Mouse (Mus musculus) liver (tissue): ENCODE measurements around the gene Heatr6.

Experiments
- DNase-seq: peaks from one replicate; pipeline ENCODE4 v3.0.0-alpha.2; 2020; ENCODE audit warnings: mixed read lengths

Gene Heatr6

GRCm38 (mm10) chr11:83754227-83754626 lies 731 bp downstream of the Heatr6 start:
- no peak for DNase-seq

GRCm38 (mm10) chr11:83767306-83767705 lies 13.8 kb downstream of the Heatr6 start:
- DNase-seq = no peak

DNA sequence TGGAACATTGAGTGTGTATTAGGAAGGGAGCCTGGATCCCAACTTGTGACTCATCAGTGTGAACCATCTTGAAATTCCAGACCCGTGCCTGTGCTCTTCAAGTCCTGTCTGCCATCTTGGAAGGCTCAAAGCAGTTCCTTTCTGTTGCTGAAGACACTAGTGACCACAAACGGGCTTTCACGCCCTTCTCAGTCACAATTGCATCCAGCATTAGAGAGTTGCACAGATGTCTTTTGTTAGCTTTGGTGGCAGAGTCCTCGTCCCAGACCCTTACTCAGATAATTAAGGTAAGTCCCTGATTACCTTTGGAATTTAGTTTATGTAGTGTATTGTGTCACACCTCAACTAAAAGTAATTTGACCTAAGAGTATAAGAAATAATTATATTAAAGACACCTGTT lies 15.5 kb downstream of the Heatr6 start:
- DNase-seq = no peak

GRCm38 (mm10) chr11:83771014-83771413 lies 17.5 kb downstream of the Heatr6 start:
- DNase-seq = no peak

DNA sequence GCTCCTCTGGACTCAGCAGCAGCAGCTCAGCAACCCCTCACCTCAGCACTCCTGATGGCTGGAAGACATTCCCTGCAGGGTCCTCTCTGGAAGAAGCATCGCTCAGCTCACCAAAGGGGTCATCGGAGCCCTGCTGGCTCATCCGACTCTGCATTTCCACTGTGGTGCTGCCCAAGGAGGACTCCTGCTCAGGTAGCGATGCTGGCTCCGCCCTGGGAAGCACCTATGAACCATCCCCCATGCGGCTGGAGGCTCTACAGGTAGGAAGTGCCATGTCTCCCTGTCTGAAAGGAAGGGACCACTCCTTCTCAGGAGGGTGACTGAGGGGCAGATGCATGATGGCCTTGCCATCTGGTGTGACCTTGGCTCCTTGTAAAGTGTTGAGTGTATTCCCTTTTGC lies 18.8 kb downstream of the Heatr6 start:
- no peak for DNase-seq

DNA sequence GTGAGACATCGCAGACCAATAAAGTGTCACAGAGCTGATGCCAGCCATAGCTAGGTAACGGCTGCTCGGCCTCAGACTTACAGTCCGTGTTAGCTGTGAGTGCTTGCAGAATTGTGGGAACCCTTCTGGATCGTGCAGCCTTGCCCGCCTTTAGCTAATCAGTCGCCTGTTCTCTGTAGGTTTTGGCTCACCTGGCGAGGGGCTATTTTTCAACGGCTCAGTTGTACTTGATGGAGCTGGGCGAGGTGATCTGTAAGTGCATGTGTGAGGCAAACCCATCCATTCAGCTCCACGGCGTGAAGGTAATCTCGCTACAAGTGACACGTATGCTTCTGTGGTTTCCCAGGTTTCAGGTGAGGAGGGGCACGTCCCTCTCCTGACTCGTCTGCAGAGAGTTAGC lies 20.2 kb downstream of the Heatr6 start:
- no peak for DNase-seq

DNA sequence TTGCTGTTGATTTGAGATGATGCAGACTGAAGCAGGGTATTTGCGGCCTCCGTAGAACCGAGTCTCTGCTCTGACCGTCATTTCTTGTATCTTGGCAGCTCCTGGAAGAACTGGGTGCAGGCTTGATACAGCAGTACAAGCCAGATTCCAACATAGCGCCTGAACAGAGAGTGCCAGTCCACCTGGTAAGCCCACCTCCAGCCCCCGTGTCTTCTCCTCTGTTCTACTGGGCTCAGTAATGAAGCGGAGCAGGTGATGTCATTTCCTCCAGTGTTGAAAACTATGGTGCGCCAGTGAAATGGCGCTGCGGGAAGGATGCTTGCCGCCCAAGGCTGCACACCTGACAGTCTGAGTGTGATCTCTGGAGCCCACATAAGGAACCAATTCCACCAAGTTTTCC lies 20.8 kb downstream of the Heatr6 start:
- DNase-seq = no peak

DNA sequence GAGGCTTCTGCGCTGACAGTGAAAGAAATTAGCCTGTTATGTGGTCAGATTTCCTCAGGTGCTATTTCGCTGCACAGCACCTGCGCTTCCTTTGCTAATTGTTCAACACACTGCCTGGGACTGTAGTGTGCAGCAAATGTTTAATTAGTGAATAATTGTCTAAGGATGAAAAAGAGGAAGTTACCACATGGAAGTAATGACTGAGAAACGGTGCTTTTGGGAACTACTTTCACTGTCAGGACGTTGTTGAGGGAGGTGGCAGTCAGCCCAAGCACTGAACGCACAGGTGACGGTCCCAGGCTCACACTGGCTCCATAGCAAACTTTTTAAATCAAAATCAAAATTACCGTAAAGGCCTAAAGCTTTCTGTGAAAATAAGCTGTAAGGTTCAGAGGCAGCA lies 23.3 kb downstream of the Heatr6 start:
- no peak for DNase-seq

DNA sequence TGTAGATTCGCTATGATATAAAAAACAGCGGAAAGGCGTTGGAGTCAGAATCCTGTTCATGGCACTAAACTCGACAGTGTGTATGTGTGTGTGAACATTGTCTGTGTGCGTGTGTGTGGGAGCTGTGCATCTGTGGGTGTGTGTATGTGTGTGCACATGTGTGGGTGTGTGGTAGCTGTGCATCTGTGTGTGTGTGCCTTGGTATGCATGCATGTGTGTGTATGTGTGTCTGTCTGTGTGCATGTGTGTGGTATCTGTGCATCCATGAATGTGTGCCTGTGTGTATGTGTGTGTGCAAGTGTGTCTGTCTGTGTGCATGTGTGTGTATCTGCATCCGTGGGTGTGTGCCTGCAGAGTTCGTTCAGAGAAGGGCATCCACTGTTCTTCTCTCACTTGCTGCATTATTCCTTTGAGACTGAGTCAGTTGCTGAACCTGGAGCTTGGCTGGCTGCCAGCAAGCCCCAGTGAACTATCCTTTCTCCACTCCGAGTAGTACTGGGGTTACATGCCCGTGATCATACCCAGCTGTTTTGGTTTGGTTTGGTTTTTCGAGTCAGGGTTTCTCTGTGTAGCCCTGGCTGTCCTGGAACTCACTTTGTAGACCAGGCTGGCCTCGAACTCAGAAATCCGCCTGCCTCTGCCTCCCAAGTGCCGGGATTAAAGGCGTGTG lies 30.6 kb downstream of the Heatr6 start:
- DNase-seq = no peak

DNA sequence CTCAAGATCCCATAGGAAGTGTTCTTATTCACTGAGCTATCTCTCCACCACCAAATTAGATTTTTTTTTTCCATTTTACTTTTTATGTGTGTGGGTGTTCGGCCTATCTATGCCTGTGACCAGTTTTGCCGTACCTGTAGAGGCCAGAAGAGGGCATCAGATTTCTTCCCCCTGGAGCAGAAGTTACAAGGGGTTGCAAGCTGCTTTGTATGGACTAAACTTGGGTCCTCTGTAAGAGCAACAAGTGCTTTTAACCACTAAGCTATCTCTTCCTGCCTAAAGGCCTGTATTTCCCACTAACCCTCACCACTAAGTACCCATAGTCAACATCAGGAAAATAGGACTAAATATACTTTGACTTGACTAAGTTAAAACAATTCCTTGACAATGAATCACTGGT lies 31.2 kb downstream of the Heatr6 start:
- no peak for DNase-seq

DNA sequence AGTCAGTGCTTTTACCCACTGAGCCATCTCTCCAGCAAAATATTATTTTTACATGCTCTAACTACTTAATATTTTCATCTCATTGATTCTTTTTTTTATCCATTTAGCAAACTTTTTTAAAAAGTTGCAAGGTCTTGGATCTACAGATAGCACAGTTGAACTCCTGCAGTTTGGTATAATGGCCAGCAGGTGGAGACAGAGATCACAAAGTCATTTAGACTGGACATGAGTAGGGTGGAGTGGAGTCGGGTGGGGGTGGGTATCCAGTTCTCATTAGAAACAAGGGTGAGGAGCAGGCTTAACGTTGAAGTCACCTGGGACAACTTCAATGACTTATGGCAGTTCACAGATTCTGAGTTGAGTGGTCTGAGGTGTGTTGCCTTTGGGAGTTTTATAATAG lies 31.9 kb downstream of the Heatr6 start:
- DNase-seq = peak; percentile 47

DNA sequence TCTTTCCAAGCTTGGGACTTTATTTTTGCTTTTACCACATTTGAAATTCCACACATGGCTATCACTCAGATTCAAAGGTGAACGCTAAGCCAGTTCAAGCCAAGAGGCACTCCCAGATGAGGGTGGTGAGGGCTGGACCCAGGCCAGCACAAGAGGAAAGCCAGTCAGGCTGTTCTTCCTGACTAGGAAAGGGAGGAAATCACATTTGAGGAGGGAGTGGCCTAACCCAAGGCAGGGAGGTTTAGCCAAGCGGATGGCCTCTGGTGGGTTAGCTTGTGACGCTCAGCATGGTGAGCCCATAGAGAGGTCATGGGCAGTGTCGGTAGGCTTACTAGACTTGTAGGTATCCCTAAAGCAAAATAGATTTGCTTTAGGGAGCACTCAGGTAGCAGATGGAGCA lies 33.3 kb downstream of the Heatr6 start:
- no peak for DNase-seq

- no peak for DNase-seq
Observed at GRCm38 (mm10) chr11:83787401-83788021, 34.0 kb downstream of the Heatr6 start.

DNA sequence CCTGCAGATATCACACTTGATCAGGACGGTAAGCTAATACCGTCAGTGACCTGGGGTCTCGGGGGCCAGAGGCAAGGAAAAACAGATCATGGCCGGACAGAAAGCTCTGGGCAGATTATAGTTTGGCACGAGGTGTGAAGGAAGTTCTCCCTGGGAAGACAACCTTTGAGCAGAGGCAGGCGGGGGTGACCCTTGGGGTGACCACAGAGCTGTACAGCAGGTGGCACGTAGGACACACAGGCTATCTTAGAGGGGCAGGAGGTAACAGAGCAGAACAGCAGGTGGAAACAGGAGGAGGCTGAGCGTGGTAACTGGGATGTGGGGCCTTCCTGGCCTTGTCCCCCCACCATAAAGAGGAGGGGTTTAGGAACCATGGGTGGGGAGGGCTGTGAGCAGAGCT lies 34.8 kb downstream of the Heatr6 start:
- no peak for DNase-seq

DNA sequence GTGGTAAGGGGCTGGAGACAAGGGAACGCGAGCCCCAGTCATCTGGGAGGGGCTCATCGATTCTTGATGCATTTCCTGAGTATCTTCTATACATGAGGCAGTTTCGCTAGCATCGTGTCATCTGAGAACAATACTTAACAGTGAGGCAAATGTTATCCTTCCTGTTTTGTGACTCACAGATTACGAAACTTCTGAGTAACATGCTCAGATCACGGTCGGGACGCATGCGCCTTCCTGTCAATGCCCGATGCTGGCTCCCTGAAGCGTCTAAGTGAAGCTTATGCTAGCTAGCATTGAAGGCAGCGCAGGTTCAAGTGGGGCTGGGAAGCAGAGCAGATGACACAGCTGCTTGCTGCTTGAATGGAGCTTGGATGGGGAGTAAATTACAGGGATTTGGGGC lies 35.8 kb downstream of the Heatr6 start:
- peak; percentile 35 for DNase-seq

DNA sequence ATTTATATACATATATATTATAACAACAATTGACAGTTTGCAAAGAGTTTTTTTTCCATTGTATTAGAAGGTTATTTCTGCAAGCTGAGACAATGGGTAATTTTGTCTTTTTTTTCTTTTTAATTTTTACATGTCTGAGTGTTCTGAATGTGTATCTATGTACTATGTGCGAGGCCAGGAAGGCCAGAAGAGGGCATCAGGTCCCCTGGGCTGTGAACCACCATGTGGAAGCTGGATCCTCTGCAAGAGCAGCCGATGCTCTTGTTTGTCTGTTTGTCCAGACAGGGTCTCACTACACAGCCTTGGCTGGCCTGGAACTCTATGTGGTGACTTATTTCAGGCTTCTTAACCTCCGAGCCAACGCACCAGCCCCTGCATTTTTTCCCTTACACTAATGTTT lies 37.6 kb downstream of the Heatr6 start:
- no peak for DNase-seq

GRCm38 (mm10) chr11:83792316-83792914 lies 38.9 kb downstream of the Heatr6 start:
- no peak for DNase-seq

- DNase-seq = no peak
Observed at GRCm38 (mm10) chr11:83793264-83793663, 39.8 kb downstream of the Heatr6 start.

GRCm38 (mm10) chr11:83796112-83796511 lies 42.6 kb downstream of the Heatr6 start:
- no peak for DNase-seq

- DNase-seq = no peak
Observed at GRCm38 (mm10) chr11:83796980-83797608, 43.6 kb downstream of the Heatr6 start.

- no peak for DNase-seq
Observed at GRCm38 (mm10) chr11:83799871-83800430, 46.5 kb downstream of the Heatr6 start.

GRCm38 (mm10) chr11:83802166-83802565 lies 48.7 kb downstream of the Heatr6 start:
- no peak for DNase-seq

GRCm38 (mm10) chr11:83802581-83802980 lies 49.1 kb downstream of the Heatr6 start:
- no peak for DNase-seq

GRCm38 (mm10) chr11:83810441-83810840 lies 56.9 kb downstream of the Heatr6 start:
- DNase-seq = no peak
